9 mouse cellular contexts compared by ENCODE assay signal in the genomic region with DNA sequence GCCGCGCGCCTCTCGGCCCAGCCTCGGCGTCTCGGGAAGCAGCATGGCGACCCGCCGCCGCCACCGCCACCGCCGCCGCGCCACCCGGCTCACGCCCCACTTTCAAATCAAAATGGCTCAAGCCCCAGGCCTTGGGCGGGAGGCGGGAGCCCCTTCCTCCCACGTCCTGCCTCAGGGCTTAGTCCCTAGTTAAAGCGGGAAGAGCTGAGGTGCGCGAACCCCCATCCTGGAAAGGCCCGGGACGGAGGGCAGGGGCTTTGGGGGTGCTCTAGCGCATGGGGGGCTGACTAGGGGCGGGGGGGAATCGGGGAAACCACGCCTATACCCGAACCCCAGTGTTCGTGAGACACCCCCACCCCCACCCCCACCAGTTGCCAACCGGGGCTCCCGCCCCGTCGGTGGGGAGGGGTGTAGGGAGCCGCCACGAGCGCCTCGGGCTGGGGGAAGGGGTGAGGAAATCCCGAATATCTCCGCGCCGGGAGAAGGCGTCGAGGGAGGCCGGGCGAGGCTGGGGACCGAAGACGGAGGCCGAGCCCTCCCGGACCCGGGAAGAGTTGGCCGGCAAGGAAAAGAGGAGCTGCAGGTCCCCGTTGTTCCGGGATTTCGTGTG. TPM values are rescaled to one million over a fixed set of nuclear protein-coding genes. Genes with fewer than 3 reads are reported as not detected.
DNase-seq lines count a peak whose midpoint lies in the region; ATAC-seq and TF ChIP-seq lines count a peak whose summit lies in the region.
"Had no signal": no experiment of that assay in that cellular context is flagged by ENCODE, and none has a peak within 500 bp of the region (broad histone marks: within the 10 kb centered on the region; RNA-seq: fewer than 3 reads in every experiment).

No protein-coding gene starts in this region.

- H3K4me3 ChIP-seq in lung, embryonic 16.5 days (ENCODE audit: low read length) = peak overlapping the region; percentile 87
- H3K4me3 ChIP-seq in heart, postnatal 0 days (ENCODE audit: low read depth, low read length) = peak overlapping the region; percentile 78
- peak overlapping the region; percentile 72 for H3K4me3 ChIP-seq in liver, embryonic 16.5 days (ENCODE audit: low read depth, low read length)

- TF ChIP-seq CTCF in heart, postnatal 0 days (IDR thresholded peaks at IDR 0.05; ENCODE audit: low read depth) = no peak

- DNase-seq in lung, adult 18-20 months = no peak
- peak; percentile 63 for DNase-seq in embryo, embryonic 11 days
- peak; percentile 52 for DNase-seq in heart, postnatal 0 days (ENCODE audit: low spot score)
- DNase-seq in thymus, postnatal 36 days = peak; percentile 9 to 21
- no peak for DNase-seq in cerebellum, postnatal 36 days

- TF ChIP-seq EP300 in heart, postnatal 0 days (IDR thresholded peaks at IDR 0.05; ENCODE audit: low read depth) = no peak

- no peaks in the 10 kb centered on the region for H3K36me3 ChIP-seq in lung, embryonic 16.5 days (ENCODE audit: control insufficient read depth, insufficient read depth, low read length)
- H3K36me3 ChIP-seq in heart, postnatal 0 days (replicated peaks; ENCODE audit: control insufficient read depth, insufficient read depth, low read length) = no peaks in the 10 kb centered on the region
- H3K36me3 ChIP-seq in liver, embryonic 16.5 days (ENCODE audit: control insufficient read depth, insufficient read depth) = no peaks in the 10 kb centered on the region

- peaks cover 6% of the 10 kb centered on the region; the same call in 1 of the 2 replicates for H3K27me3 ChIP-seq in lung, embryonic 16.5 days (ENCODE audit: control insufficient read depth, insufficient read depth, low read depth, low read length)
- peaks cover 29% of the 10 kb centered on the region for H3K27me3 ChIP-seq in heart, postnatal 0 days (ENCODE audit: control insufficient read depth, insufficient read depth, low read length)
- peaks cover 46% of the 10 kb centered on the region for H3K27me3 ChIP-seq in liver, embryonic 16.5 days (ENCODE audit: control insufficient read depth, insufficient read depth, low read depth, low read length)

- peak overlapping the region; percentile 93 for H3K9ac ChIP-seq in lung, embryonic 16.5 days (ENCODE audit: low read length)
- peak overlapping the region; percentile 67 for H3K9ac ChIP-seq in heart, postnatal 0 days (replicated peaks; ENCODE audit: low read depth, low read length)
- H3K9ac ChIP-seq in liver, embryonic 16.5 days (ENCODE audit: low read depth, low read length) = peak overlapping the region; percentile 69

- peak overlapping the region; percentile 96 for H3K27ac ChIP-seq in lung, embryonic 16.5 days (ENCODE audit: low read length)
- peak overlapping the region; percentile 78 for H3K27ac ChIP-seq in heart, postnatal 0 days (ENCODE audit: low read depth)
- H3K27ac ChIP-seq in liver, embryonic 16.5 days (ENCODE audit: low read length) = peak overlapping the region; percentile 56

- peaks cover 43% of the 10 kb centered on the region for H3K4me1 ChIP-seq in lung, embryonic 16.5 days (replicated peaks; ENCODE audit: control insufficient read depth, insufficient read depth, low read length)
- peaks cover 24% of the 10 kb centered on the region for H3K4me1 ChIP-seq in heart, postnatal 0 days (ENCODE audit: control insufficient read depth, insufficient read depth)
- H3K4me1 ChIP-seq in liver, embryonic 16.5 days (ENCODE audit: control insufficient read depth, low read depth, low read length) = peaks cover 26% of the 10 kb centered on the region

- H3K9me3 ChIP-seq in lung, embryonic 16.5 days (ENCODE audit: control insufficient read depth, low read length) = no peaks in the 10 kb centered on the region
- no peaks in the 10 kb centered on the region for H3K9me3 ChIP-seq in heart, postnatal 0 days (replicated peaks; ENCODE audit: control insufficient read depth, low read length)
- no peaks in the 10 kb centered on the region for H3K9me3 ChIP-seq in liver, embryonic 16.5 days (replicated peaks; ENCODE audit: control insufficient read depth, low read length)

- WGBS in lung, embryonic 16.5 days = 0% methylated on average over 40 of the region's 57 CpGs
- WGBS in heart, postnatal 0 days = under 1% methylated on average over 41 of the region's 57 CpGs
- WGBS in liver, embryonic 16.5 days (ENCODE audit: insufficient replicate concordance) = under 1% methylated on average over 43 of the region's 57 CpGs

- peak overlapping the region; percentile 99 for H3K4me2 ChIP-seq in lung, embryonic 16.5 days (ENCODE audit: low read depth, low read length)
- H3K4me2 ChIP-seq in heart, postnatal 0 days (ENCODE audit: low read depth, low read length) = peak overlapping the region; percentile 94
- H3K4me2 ChIP-seq in liver, embryonic 16.5 days (ENCODE audit: low read depth, low read length) = peak overlapping the region; percentile 93

- ATAC-seq in lung, embryonic 16.5 days (ENCODE audit: low read depth) = peak; percentile 68
- peak; percentile 51 for ATAC-seq in heart, postnatal 0 days (ENCODE audit: insufficient read depth, low read depth)
- peak; percentile 60 for ATAC-seq in liver, embryonic 16.5 days (ENCODE audit: low read depth)
- ATAC-seq in monocyte, adult 5-6 weeks (replicated peaks; ENCODE audit: insufficient number of reproducible peaks, low FRiP score, low TSS enrichment, poor library complexity, severe bottlenecking) = no peak

RNA-seq across cellular contexts. Expression of a gene that starts 0.8 kb away (rescaled TPM):
- 31.0 and 36.2 TPM in 2 replicates for polyA plus RNA-seq in lung, embryonic 16.5 days (2015; fragmentation: Nextera tagmentation; extraction: Ambion mirVana)
- 3.4 and 10.4 TPM in 2 replicates for total RNA-seq in heart, postnatal 0 days (2014; rRNA removed; ENCODE audit: low replicate concordance)
- 4.5 and 5.6 TPM in 2 replicates for polyA plus RNA-seq in heart, postnatal 0 days (2015; fragmentation: Nextera tagmentation; extraction: Ambion mirVana)
- 10.4 and 10.8 TPM in 2 replicates for polyA plus RNA-seq in liver, embryonic 16.5 days (2015; fragmentation: Nextera tagmentation; extraction: Ambion mirVana)
- total RNA-seq in monocyte, adult 5-6 weeks (2017) = not detected in 3 replicates
- total RNA-seq: common myeloid progenitor, adult 5-6 weeks had no signal

RNA-seq across cellular contexts. Expression of a gene that starts 19.4 kb away (rescaled TPM):
- polyA plus RNA-seq in lung, embryonic 16.5 days (2015; fragmentation: Nextera tagmentation; extraction: Ambion mirVana) = not detected in 2 replicates
- total RNA-seq in heart, postnatal 0 days (2014; rRNA removed; ENCODE audit: low replicate concordance) = not detected in 2 replicates
- not detected in 2 replicates for polyA plus RNA-seq in heart, postnatal 0 days (2015; fragmentation: Nextera tagmentation; extraction: Ambion mirVana)
- polyA plus RNA-seq in liver, embryonic 16.5 days (2015; fragmentation: Nextera tagmentation; extraction: Ambion mirVana) = 0.25 TPM in 1 of 2 replicates, not detected in the other
- not detected in 3 replicates for total RNA-seq in monocyte, adult 5-6 weeks (2017)
- total RNA-seq: common myeloid progenitor, adult 5-6 weeks had no signal

RNA-seq across cellular contexts. Expression of a gene that starts 29.8 kb away (rescaled TPM):
- 84.3 and 92.0 TPM in 2 replicates for polyA plus RNA-seq in lung, embryonic 16.5 days (2015; fragmentation: Nextera tagmentation; extraction: Ambion mirVana)
- 24.0 and 25.2 TPM in 2 replicates for total RNA-seq in heart, postnatal 0 days (2014; rRNA removed; ENCODE audit: low replicate concordance)
- polyA plus RNA-seq in heart, postnatal 0 days (2015; fragmentation: Nextera tagmentation; extraction: Ambion mirVana) = 59.4 and 63.0 TPM in 2 replicates
- polyA plus RNA-seq in liver, embryonic 16.5 days (2015; fragmentation: Nextera tagmentation; extraction: Ambion mirVana) = 47.5 and 54.4 TPM in 2 replicates
- 66.0 to 93.9 TPM (median 80.9 TPM) in 3 replicates for total RNA-seq in monocyte, adult 5-6 weeks (2017)

Comparison
In these comparisons a context has a peak if more than half of its experiments do, and no peak if none do; other contexts are left out.
1. DNase-seq: peak in embryo, embryonic 11 days (single experiment), heart, postnatal 0 days (single experiment) and thymus, postnatal 36 days (2 of 2); none in lung, adult 18-20 months (0 of 2) and cerebellum, postnatal 36 days (0 of 2).
2. Peak in every context shown above with its lines, with median percentiles within 50 percentile points of each other: H3K27ac ChIP-seq, H3K4me2 ChIP-seq, H3K4me3 ChIP-seq and H3K9ac ChIP-seq.